Mouse (Mus musculus) bone marrow macrophage, adult 2 months (primary cell): ENCODE data around the gene Glp1r. TPM values are rescaled to one million over a fixed set of nuclear protein-coding genes. Genes with fewer than 3 reads are reported as not detected.
A peak's percentile ranks its signal among the peaks of the same experiment; 100 is the strongest.

Experiments used
- H3K27ac ChIP-seq: 2 replicates; pipeline ENCODE4 v1.5.1; 2012; ENCODE audit warnings: low read depth, low read length; ENCODE audit not compliant: insufficient read depth
- H3K4me1 ChIP-seq: 2 replicates; pipeline ENCODE4 v1.6.1; 2012; ENCODE audit warnings: low read length; ENCODE audit not compliant: control insufficient read depth, insufficient read depth
- H3K4me3 ChIP-seq: 2 replicates; pipeline ENCODE4 v1.5.1; 2012; ENCODE audit warnings: mild to moderate bottlenecking, low read length, moderate library complexity; ENCODE audit not compliant: insufficient read depth
- CTCF ChIP-seq: IDR thresholded peaks from 2 replicates; pipeline ENCODE4 v1.5.1; 2012; ENCODE audit warnings: low read depth, mild to moderate bottlenecking, low read length, moderate library complexity
- POLR2A ChIP-seq: IDR thresholded peaks from 2 replicates; pipeline ENCODE4 v1.6.1; 2012; ENCODE audit warnings: mild to moderate bottlenecking, low read depth, low read length, borderline replicate concordance
- polyA plus RNA-seq: library from polyadenylated mRNA; stranded (reverse); fragments of >200 nt; gene quantifications from 2 replicates; pipeline ENCODE4 v1.2.4, GENCODE M21; 2012; ENCODE audit not compliant: missing spikeins, insufficient read depth, insufficient read length

The Glp1r gene
- polyA plus RNA-seq, 1 experiment: not detected

DNA sequence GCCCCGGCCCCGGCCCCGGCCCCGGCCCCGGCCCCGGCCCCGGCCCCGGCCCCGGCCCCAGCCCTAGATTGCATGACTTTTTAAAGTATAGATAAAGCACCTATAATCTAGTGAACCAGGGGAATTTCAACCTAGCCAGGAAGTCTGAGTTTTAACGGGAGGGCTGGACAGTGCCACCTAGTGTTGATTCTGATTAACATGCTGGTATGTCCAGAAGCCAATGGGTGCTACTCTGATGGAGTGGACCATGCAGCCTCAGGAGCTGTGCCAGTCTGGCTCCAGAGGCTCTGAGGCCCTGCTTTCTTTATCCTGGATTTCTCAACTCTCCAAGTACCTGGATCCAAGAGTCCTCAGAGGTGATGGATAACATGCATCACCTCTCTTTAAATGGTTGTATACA is 88.6 kb downstream of the Glp1r start:
- peak; percentile 16; the same call in 1 of the 2 replicates for TF ChIP-seq CTCF
- TF ChIP-seq POLR2A: no peak
- Histone ChIP-seq H3K27ac (no peak overlapping the region), H3K4me3 (no peak overlapping the region), H3K4me1 (no peaks in the 10 kb centered on the region)

Other genes starting within 250 kb of the Glp1r start
- not detected in 2 replicates for gene Umodl1, start 52.8 kb downstream of the Glp1r start, polyA plus RNA-seq
- 56.3 and 61.5 TPM in 2 replicates for gene Abcg1, start 155.9 kb downstream of the Glp1r start, polyA plus RNA-seq
- gene Tff3, start 227.8 kb downstream of the Glp1r start, polyA plus RNA-seq: not detected in 2 replicates
- gene Tff2, start 242.5 kb downstream of the Glp1r start, polyA plus RNA-seq: not detected in 2 replicates